Mouse (Mus musculus): ENCODE data around the gene Cpxcr1.

The Cpxcr1 gene

GRCm38 (mm10) chrX:116448644-116449043, at the start of gene Cpxcr1:
TSS of gene Cpxcr1 (plus strand) at chrX:116448944.
- no peak for DNase-seq
